Mouse (Mus musculus) liver, adult 2 months (tissue): ENCODE results near the gene Gm20219.

ENCODE experiments used
- CTCF ChIP-seq: fragments of 200-500 bp; IDR thresholded peaks from 2 replicates; pipeline ENCODE4 v1.5.1; 2011; ENCODE audit warnings: low read depth, low read length, control low read depth
- POLR2A ChIP-seq: fragments of 200-500 bp; IDR thresholded peaks from 2 replicates; pipeline ENCODE4 v1.6.1; 2011; ENCODE audit warnings: low read length, control low read depth; ENCODE audit not compliant: insufficient read depth; ENCODE audit errors: extremely low read depth

DNA sequence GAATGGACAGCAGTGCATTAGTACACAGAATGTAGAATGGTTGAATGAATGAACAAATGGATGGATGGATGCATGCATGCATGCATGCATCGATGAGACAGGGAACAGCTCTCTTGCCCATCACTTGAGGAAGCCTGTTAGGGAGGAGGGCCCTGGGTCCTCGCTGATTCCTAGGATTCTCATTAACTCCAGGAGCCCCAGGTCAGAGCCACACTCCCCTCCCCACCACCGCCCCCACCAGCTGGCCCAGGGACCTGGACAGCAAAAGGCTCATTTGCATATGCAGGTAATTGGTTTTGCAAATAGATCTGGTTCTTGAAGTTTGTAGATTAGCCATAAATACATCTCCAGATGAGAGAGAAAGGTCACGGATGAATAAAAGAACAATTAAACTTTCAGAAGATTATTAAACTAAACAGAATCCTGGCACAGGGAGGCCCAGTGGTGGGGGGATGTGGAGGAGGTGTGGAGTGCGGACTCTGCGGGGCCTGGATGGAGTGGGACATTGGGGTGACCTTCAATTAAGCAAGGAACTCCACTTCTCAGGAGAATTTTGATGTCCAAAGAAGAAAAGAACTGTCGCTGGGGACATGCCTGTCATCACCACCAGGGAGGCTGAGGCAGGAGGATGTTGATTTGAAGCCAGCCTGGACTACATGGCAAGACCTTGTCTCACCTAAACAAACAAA is 9.3 kb downstream of the Gm20219 start:
- TF ChIP-seq CTCF (no peak), POLR2A (no peak)
